Mouse (Mus musculus): Measurements from ENCODE around the gene Prkrip1.
"Not testable (repeated sequence)": the region's sequence is repeated elsewhere in the genome, so short reads cannot be mapped to it uniquely, and the experiment has no call there.

The Prkrip1 gene

GRCm38 (mm10) chr5:136163807-136164474 lies 34.8 kb downstream of the Prkrip1 start:
- no peak for DNase-seq (ENCODE audit: low read depth, low spot score)

- peak; percentile 73 for DNase-seq (ENCODE audit: low read depth, low spot score)
Measured at GRCm38 (mm10) chr5:136160084-136160483, 38.7 kb downstream of the Prkrip1 start.

GRCm38 (mm10) chr5:136155399-136155798 lies 43.4 kb downstream of the Prkrip1 start:
- peak; percentile 76 for DNase-seq (ENCODE audit: low read depth, low spot score)

DNA sequence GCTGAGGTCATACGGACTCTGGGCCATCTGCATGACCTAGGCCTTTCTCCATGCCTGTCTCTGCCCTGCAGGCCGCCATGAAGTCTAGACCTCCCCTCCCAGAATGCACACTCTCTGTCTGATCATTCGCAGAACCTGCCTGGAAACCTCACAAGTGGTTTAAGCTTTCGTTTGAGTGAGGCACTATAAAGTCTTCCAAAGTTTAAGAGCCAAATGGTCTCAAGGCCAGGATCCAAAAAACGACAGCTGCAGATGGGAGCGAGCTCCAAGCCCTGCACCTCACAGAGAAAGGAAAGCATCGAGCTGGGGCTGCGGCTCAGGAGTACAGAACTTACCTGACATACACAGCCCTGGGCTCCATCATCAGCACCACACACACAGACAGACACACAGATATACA lies 46.4 kb downstream of the Prkrip1 start:
- no peak for DNase-seq (ENCODE audit: low read depth, low spot score)

DNA sequence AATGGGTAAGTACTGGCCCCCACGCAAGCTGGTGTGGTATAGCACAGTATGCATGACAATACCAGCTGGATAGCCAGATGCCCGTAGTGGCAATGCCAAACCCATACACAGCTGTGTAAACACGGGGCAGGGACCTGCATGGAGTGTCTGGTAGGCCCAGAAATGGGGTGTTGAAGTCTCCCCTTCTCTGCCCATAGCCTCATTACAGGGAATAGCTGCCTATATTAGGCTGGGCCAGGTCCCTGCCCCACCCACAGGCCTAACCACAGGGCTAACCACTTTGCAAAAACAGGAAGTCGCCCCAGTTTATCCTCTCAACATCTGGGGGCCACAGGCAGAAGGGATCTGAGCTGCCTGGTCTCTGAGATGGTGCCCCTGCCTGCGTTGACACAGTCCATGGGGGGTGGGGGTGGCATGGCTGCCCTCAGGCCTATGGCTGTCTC lies 49.6 kb downstream of the Prkrip1 start:
- not testable (repeated sequence) for DNase-seq (ENCODE audit: low read depth, low spot score)

DNA sequence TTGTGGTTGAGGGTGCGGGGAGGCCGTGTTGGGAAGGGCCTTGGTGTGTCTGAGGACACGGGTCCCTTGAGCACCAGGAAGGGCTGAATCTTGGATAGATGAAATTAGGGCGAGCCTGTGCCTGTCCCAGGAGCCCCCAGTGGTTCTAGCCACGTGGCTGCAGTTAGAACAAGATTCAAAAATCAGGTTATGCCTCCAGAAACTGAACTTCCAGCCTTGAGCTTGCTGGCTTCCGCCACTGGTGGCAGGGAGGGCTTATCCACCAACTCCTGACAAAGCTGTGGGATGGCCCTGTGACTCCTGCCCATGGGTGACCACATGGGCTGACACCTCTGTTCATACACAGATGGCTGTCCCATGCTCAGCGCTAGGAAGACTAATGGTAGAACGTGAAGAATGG lies 51.1 kb downstream of the Prkrip1 start:
- DNase-seq (ENCODE audit: low read depth, low spot score): no peak

DNA sequence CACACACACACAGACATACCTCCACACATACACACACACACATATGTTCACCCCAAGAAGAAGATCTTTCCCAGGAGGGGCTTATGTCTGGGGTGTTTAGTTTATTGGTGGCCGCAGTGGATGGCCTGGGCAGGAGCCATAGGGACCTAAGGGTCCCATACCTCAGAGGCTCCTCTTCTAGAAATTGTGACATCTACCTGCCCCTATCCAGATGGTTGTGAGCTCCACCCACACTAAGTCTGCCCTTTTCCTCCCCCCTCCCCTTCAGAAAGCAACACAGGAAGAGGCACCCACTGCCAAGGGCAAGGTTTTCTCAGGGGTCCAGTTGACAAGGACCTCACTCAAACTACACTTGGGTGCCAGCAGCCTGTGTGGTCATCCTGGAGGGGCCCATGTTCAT lies 51.8 kb downstream of the Prkrip1 start:
- no peak for DNase-seq (ENCODE audit: low read depth, low spot score)

DNA sequence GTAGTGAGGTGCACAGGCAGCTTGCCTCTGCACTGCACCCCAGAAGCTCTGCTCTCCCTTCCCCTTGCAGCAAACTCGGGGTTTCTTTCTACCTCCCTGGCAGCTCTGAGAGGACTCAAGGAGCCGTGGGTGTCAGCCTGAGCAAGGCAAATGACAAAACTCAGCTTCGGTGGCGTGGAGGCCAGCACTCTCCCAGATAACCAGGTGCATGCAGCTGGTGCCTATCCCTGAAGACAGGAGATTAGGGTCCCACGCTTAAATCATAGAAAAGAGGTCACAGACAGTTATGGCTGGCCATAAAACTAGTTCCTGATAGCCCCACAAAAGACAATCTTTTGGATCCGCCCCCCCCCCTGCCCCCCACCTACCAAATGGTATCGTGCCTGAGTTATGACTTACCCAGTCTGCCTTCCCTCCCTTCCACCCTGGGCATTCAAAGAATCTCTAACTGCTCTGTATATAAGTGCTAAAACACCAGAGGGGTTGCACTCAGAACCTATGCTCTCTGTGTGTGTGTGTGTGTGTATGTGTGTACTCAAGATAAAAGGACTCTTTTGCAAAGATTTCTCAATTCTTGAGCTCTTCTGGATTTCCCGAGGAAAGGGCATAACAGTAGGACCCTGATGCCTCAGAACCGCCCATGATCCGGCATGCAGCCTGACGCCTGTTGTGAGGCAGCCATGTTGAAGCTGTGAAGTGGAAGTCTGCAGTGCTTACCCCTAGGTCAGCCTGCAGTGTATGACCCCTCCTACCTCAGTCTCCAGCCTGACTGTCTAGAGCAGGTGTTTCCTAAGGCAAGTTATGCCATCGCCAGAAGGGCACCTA lies 53.9 kb downstream of the Prkrip1 start:
- DNase-seq (ENCODE audit: low read depth, low spot score): no peak

- peak; percentile 76 for DNase-seq (ENCODE audit: low read depth, low spot score)
Measured at GRCm38 (mm10) chr5:136143161-136143755, 55.5 kb downstream of the Prkrip1 start.

DNA sequence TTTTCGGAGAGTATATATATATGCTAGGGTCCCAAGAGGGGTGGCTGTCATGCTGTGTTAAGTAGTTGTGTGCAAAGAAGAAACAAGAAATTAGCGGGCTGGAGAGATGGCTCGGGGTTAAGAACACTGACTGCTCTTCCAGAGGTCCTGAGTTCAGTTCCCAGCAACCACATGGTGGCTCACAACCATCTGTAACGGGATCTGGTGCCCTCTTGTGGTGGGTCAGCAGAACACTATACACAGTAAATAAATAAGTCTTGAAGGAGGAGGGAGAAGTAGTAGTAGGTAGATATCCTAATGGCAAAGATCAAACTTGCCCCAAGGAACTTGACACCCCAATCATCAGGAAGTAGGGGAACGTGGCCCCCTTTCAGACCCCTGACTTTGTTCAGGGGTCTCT lies 56.0 kb downstream of the Prkrip1 start:
- no peak for DNase-seq (ENCODE audit: low read depth, low spot score)

DNA sequence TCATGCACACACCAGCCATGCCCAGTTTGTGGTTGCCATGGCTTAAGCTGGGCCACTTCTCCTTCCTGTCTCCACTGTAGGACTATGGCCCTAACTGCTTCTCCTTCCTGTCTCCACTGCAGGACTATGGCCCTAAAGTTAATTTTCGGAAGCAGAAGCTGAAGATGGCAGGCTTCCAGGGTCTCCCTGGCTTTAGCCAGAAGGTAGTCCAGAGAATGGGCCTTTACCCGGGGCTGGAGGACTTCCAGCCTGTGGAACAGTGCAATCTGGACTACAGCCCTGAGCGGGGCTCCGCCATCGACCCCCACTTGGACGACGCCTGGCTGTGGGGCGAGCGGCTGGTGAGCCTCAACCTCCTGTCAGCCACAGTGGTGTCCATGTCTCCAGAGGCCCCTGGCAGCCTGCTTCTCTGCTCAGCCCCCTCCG lies 58.7 kb downstream of the Prkrip1 start:
- no peak for DNase-seq (ENCODE audit: low read depth, low spot score)

- DNase-seq (ENCODE audit: low read depth, low spot score): no peak
Measured at GRCm38 (mm10) chr5:136139393-136139792, 59.4 kb downstream of the Prkrip1 start.

- peak; percentile 83 for DNase-seq (ENCODE audit: low read depth, low spot score)
Measured at GRCm38 (mm10) chr5:136137658-136138274, 61.0 kb downstream of the Prkrip1 start.

DNA sequence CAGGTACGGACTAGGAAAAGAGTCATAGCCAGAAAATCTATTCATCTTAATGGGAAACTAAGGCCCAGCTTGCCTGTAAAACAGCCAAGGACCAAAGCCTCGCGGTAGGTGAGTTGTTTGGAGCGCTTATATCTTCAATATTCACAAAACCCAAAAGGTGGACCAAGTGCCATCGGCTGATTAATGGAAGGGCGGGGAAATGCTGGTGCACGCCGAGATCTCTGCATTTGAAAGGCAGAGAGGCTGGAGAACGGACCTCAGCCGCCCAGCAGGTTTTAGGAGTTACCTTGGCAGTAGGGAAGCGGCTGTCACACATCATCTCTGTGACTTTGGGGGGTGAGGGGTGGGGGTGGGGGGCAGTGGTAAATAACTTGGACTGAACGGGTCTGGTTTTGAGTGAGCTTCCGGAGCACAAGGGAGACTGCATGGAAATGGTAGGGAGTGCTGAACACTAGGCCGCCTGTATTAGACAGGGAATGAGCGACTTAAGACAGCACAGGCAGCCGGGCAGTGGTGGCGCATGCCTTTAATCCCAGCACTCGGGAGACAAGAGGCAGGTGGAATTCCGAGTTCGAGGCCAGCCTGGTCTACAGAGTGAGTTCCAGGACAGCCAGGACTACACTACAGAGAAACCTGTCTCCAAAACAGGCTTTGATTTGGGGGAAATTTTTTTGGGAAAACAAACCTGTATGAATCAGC lies 62.3 kb downstream of the Prkrip1 start:
- DNase-seq (ENCODE audit: low read depth, low spot score): peak; percentile 87

DNA sequence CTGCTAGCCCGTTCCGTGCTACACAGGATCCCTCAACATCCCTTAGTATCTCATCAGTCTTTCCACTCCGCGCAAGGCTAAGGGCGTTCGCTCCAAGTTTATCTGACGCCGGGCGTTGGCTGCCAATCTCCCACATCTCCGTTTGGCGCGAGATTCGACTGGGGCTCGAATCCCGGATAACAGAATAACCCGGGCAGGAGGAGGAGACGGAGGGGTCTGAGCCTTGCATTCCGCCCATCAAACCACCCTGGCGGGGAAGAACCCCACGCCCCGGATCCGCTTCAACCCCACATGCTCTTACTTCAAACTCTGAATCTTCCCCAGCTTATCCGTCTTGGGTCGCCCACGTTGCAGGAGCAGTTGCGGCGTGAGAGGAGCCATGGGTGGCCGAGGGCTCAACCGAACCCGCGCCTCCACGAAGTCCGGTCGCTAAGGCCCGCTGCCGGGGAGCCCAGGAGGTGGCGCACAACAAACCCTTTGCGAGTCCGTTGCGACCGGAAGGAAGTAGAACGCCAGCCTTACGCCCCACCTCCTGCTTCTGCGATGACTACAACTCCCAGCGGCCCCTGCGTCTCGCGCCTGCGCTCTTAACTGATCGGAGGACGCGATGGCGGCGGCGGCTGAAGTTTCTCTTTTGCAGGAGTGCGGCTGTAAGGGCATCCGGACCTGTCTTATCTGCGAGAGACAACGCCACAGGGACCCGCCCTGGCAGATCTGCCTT lies 63.0 kb downstream of the Prkrip1 start, which contains the start of the genes Lrwd1 and Alkbh4:
Gene Lrwd1, minus strand, starts transcription at position 504 of the 721 bp plus-strand sequence.
Gene Alkbh4, plus strand, starts transcription at position 576 of the 721 bp plus-strand sequence.
- DNase-seq (ENCODE audit: low read depth, low spot score): peak; percentile 98
